Mouse (Mus musculus) lung, embryonic 16.5 days (tissue): Measurements from ENCODE around the gene Mlph. TPM values are rescaled to one million over a fixed set of nuclear protein-coding genes. Genes with fewer than 3 reads are reported as not detected.
A peak's percentile ranks its signal among the peaks of the same experiment; 100 is the strongest.

Experiments used
- ATAC-seq: fragments of 200-750 bp; cut with Nextera tagmentation; 2 replicates; pipeline ENCODE4 v1.8.0; 2017; ENCODE audit warnings: low read depth, mild to moderate bottlenecking, moderate library complexity
- H3K27ac ChIP-seq: fragments of 300-500 bp; sonication (generic); 2 replicates; pipeline ENCODE4 v1.5.1; 2014; ENCODE audit warnings: mild to moderate bottlenecking, control low read depth, low read length
- H3K27me3 ChIP-seq: fragments of 300-500 bp; sonication (generic); 2 replicates; pipeline ENCODE4 v1.6.1; 2014; ENCODE audit warnings: low read depth, low read length, mixed read lengths; ENCODE audit not compliant: control insufficient read depth, insufficient read depth
- H3K36me3 ChIP-seq: fragments of 300-500 bp; sonication (generic); 2 replicates; pipeline ENCODE4 v1.6.1; 2014; ENCODE audit warnings: low read length; ENCODE audit not compliant: control insufficient read depth, insufficient read depth
- H3K4me1 ChIP-seq: fragments of 300-500 bp; sonication (generic); replicated peaks from 2 replicates; pipeline ENCODE4 v1.6.1; 2014; ENCODE audit warnings: low read length, mixed read lengths; ENCODE audit not compliant: control insufficient read depth, insufficient read depth
- H3K4me2 ChIP-seq: fragments of 300-500 bp; sonication (generic); 2 replicates; pipeline ENCODE4 v1.6.1; 2014; ENCODE audit warnings: low read depth, low read length, control low read depth
- H3K4me3 ChIP-seq: fragments of 300-500 bp; sonication (generic); 2 replicates; pipeline ENCODE4 v1.5.1; 2014; ENCODE audit warnings: mild to moderate bottlenecking, low read length, control low read depth
- H3K9ac ChIP-seq: fragments of 300-500 bp; sonication (generic); 2 replicates; pipeline ENCODE4 v1.6.1; 2014; ENCODE audit warnings: low read length, control low read depth
- H3K9me3 ChIP-seq: fragments of 300-500 bp; sonication (generic); 2 replicates; pipeline ENCODE4 v1.6.1; 2016; ENCODE audit warnings: low read length; ENCODE audit not compliant: control insufficient read depth
- WGBS: fragments of 180-500 bp; shearing (Covaris S2); extraction: QIAGEN DNeasy Blood & Tissue Kit; methylation state at CpG from one replicate; pipeline ENCODE4 v1.1.7; 2014; 5-methylcytosine and 5-hydroxymethylcytosine counted together
- polyA plus RNA-seq: library from polyadenylated mRNA; unstranded; fragments of >200 nt; fragmentation: Nextera tagmentation; extraction: Ambion mirVana; gene quantifications from 2 replicates; pipeline ENCODE4 v1.2.1, GENCODE M21; 2015

Mlph gene
- polyA plus RNA-seq, 1 experiment from 2014 or later = 1.5 TPM

DNA sequence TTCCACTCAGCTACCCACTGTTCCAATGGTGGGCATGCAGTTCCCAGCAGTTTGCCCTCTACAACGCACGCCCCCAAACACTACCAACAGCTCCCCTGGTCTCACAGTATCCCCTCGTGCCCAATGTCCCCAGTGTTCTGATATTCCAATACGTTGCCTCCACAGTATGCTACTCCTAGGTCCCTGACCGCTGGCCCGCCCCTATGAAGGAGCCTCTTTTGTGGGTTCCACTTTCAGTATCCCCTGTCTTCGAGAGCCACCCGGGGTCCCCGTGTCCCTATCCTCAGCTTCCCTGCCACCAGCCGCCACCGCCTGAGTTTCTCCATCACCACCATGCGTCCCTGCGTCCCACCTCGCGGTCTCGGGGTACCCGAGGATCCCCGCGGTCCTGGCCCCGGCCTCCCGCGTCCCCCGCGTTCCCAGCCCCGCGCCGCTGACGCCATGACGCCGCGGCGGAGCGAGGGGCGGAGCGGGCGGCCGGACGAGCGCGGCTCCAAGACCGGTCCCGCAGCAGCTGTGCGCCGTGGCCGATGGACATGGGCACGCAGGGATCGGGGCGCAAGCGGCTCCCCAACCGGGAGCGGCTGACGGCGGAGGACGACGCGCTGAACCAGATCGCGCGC, 83.5 kb downstream of the Mlph start, which contains the start of gene Lrrfip1:
TSS of gene Lrrfip1 (plus strand) at position 470 of the 623 bp plus-strand sequence.
- peak within 1 kb of the TSS; percentile 99 for H3K4me2 ChIP-seq
- H3K27ac ChIP-seq = peak within 1 kb of the TSS; percentile 46
- H3K36me3 ChIP-seq = no peaks in the 10 kb centered on the region
- H3K27me3 ChIP-seq = no peaks in the 10 kb centered on the region
- H3K4me1 ChIP-seq = peaks cover 13% of the 10 kb centered on the region
- WGBS = 3% methylated on average over 57 of the region's 59 CpGs
- peak within 1 kb of the TSS; percentile 82 for H3K9ac ChIP-seq
- H3K4me3 ChIP-seq = peak within 1 kb of the TSS; percentile 71
- peak; percentile 90 for ATAC-seq
- no peaks in the 10 kb centered on the region for H3K9me3 ChIP-seq

GRCm38 (mm10) chr1:90998891-90999611, 84.2 kb downstream of the Mlph start:
- Histone ChIP-seq H3K27me3 (no peaks in the 10 kb centered on the region), H3K4me2 (peak overlapping the region; percentile 99), H3K4me3 (peak overlapping the region; percentile 71), H3K4me1 (peaks cover 13% of the 10 kb centered on the region), H3K27ac (peak overlapping the region; percentile 46), H3K9ac (peak overlapping the region; percentile 82), H3K9me3 (no peaks in the 10 kb centered on the region), H3K36me3 (no peaks in the 10 kb centered on the region)
- WGBS = 2% methylated on average over 39 of the region's 41 CpGs
- peak; percentile 77 for ATAC-seq

DNA sequence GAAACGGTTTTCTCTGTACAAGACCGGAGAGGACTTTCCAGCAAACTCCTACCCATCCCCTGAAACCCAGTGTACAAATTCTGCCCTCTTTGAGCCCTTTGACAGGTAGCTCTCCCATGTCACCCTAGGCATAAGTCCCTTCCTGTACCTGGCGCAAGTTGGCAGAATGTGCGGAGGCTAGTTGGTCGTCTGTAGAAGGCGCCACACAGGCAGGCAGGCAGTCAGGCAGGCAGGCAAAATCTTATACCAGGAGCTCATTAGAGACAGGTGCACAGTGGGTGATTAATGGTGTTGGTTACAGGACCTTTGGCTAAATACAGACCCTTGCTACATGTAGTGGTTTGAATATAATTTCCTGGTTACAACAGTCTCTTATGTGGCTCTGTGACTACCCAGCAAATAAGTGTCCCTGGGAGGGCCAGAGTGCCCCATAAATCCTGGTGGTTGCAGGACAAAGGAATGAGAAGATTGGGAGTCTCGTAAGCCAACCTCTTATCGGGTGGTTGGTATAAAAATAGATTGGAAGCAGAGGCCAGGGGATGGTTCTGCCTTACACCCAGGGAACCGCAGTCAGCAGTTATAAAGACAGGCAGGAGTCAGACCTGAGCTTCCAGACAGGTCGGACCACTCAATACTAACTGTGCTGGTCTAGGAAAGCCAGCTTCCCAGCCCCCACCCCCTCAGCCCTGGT, 85.2 kb downstream of the Mlph start:
- Histone ChIP-seq H3K27ac (no peak overlapping the region), H3K27me3 (no peaks in the 10 kb centered on the region), H3K4me1 (peaks cover 13% of the 10 kb centered on the region), H3K36me3 (no peaks in the 10 kb centered on the region), H3K9ac (no peak overlapping the region), H3K9me3 (no peaks in the 10 kb centered on the region), H3K4me3 (peak overlapping the region; percentile 71; the same call in 1 of the 2 replicates), H3K4me2 (peak overlapping the region; percentile 99)
- WGBS = 60% methylated on average over 10 of the region's 10 CpGs
- no peak for ATAC-seq

Other genes starting within 250 kb of the Mlph start
- gene Col6a3, start 71.1 kb upstream of the Mlph start, polyA plus RNA-seq = 107 and 119 TPM in 2 replicates
- gene Prlh, start 38.0 kb downstream of the Mlph start, polyA plus RNA-seq = not detected in 2 replicates
- 3.1 and 3.8 TPM in 2 replicates for gene Rab17, start 54.6 kb downstream of the Mlph start, polyA plus RNA-seq
- gene Lrrfip1, start 83.7 kb downstream of the Mlph start, polyA plus RNA-seq = 70.5 and 78.6 TPM in 2 replicates
- gene Rbm44, start 230.0 kb downstream of the Mlph start, polyA plus RNA-seq = 1.3 and 1.7 TPM in 2 replicates